Mouse (Mus musculus): Measurements from ENCODE around the gene Ifitm10. TPM values are rescaled to one million over a fixed set of nuclear protein-coding genes. Genes with fewer than 3 reads are reported as not detected.
"Not testable (repeated sequence)": the region's sequence is repeated elsewhere in the genome, so short reads cannot be mapped to it uniquely, and the experiment has no call there.

Gene Ifitm10
- total and polyA plus RNA-seq, 2 experiments from 2014 or later, result 3.9 to 4.0 TPM

DNA sequence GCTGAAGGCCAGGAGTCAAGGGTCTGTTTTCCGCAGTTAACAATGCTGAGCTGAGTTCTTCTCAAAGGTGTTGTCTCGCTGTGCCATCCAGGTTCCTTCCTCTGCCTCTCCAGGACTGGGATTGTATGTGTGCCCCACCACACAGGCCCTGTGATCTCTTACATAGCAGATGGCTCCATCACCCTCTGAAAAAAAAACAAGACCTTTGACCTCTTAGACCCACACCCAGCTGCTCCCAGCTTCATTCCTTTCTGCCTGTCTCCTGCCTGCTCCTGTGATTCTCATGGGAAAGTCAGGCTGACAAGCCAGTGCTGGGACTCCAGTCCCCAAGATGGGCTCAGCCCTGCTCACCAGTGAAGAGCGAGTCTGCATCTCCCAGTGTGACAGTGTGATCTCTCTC lies 45.0 kb downstream of the Ifitm10 start:
- H3K4me2 ChIP-seq (ENCODE audit: low read depth, low read length), result no peak overlapping the region
- no peak overlapping the region for H3K9ac ChIP-seq (replicated peaks; ENCODE audit: low read depth, low read length)
- H3K27me3 ChIP-seq (ENCODE audit: control insufficient read depth, insufficient read depth, low read length), result no peaks in the 10 kb centered on the region
- TF ChIP-seq EP300 (IDR thresholded peaks at IDR 0.05; ENCODE audit: low read depth) (no peak), CTCF (IDR thresholded peaks at IDR 0.05; ENCODE audit: low read depth) (no peak)
- WGBS, result 75% methylated on average over 3 of the region's 3 CpGs
- no peak overlapping the region for H3K27ac ChIP-seq (ENCODE audit: low read depth)
- ATAC-seq (ENCODE audit: insufficient read depth, low read depth), result no peak
- no peak overlapping the region for H3K4me3 ChIP-seq (ENCODE audit: low read depth, low read length)
- no peaks in the 10 kb centered on the region for H3K36me3 ChIP-seq (replicated peaks; ENCODE audit: control insufficient read depth, insufficient read depth, low read length)
- no peaks in the 10 kb centered on the region for H3K9me3 ChIP-seq (replicated peaks; ENCODE audit: control insufficient read depth, low read length)
- H3K4me1 ChIP-seq (ENCODE audit: control insufficient read depth, insufficient read depth), result peaks cover 20% of the 10 kb centered on the region
- no peak for DNase-seq (ENCODE audit: low spot score)

DNA sequence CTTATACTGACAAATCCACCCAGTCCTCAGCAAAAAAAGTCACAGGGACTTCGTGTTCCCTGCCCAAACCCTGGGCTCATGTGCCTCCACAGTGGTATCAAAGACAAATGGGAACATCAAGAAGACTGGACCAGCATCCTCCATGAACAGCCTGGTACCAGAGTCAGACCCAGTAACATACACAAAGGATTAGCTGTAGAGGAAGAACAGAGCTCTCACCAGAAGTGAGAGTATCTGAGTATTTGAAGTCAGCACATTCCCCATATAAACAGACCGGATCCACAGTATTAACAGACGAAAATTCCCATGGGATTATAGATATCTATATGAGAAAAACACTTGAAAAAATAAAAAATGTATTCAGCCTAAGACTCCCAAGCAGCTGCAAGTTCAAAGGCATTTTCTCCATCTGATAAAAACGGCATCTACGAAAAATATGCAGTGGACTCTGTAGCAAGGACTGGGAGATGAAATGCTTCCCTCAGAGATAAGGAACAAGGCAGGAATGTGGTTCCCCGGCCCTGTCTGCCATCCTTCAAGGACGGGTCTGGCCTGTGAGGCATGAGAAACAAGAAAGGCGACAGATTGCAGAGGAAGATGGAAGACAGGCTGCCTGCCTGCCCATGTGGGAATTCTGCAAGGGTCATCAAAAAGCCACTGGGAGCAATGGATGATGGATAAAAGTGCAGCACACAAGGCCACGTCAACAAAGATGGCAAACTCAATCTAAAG lies 46.7 kb downstream of the Ifitm10 start:
- H3K36me3 ChIP-seq (replicated peaks; ENCODE audit: control insufficient read depth, insufficient read depth, low read length), result no peaks in the 10 kb centered on the region
- no peak for DNase-seq (ENCODE audit: low spot score)
- H3K9ac ChIP-seq (replicated peaks; ENCODE audit: low read depth, low read length), result no peak overlapping the region
- peaks cover 20% of the 10 kb centered on the region for H3K4me1 ChIP-seq (ENCODE audit: control insufficient read depth, insufficient read depth)
- no peak for TF ChIP-seq CTCF (IDR thresholded peaks at IDR 0.05; ENCODE audit: low read depth)
- TF ChIP-seq EP300 (IDR thresholded peaks at IDR 0.05; ENCODE audit: low read depth), result no peak
- no peak overlapping the region for H3K27ac ChIP-seq (ENCODE audit: low read depth)
- 39% methylated on average over 9 of the region's 9 CpGs for WGBS
- no peaks in the 10 kb centered on the region for H3K27me3 ChIP-seq (ENCODE audit: control insufficient read depth, insufficient read depth, low read length)
- no peak overlapping the region for H3K4me2 ChIP-seq (ENCODE audit: low read depth, low read length)
- ATAC-seq (ENCODE audit: insufficient read depth, low read depth), result no peak
- no peak overlapping the region for H3K4me3 ChIP-seq (ENCODE audit: low read depth, low read length)
- no peaks in the 10 kb centered on the region for H3K9me3 ChIP-seq (replicated peaks; ENCODE audit: control insufficient read depth, low read length)

DNA sequence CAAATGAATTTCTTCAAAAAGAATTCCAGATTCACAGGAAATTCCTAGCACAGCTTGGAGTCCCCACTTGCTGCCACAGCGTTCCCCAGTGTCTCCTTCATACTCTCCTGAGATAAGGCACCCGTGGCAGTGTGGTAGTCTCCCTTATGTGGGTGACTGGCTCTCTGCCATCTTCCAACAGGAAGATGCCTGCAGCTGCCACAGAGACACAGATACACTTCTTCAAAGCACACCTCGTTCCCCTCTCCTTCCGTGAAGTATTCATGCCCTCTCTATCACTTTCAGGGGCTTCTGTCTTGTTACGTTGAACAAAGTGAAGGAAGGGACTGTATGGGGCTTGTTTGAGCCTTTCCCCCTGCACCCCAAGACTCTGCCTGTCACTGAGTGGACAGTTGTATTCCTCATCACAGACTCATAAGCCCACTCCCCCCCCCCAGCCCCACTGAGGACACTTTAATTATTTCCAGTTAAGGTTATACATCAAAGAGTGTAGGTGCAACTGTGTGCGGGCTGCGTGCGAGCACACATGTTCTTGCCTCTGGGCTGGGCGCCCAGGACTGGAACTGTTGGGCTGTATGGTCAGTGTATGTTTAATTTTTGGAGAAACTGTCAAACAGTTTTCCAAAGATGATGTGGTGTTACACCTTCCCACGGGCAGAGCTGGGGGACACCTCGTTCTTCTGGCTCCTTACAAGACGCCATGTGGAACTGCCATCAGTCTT lies 50.0 kb downstream of the Ifitm10 start:
- H3K9ac ChIP-seq (replicated peaks; ENCODE audit: low read depth, low read length), result no peak overlapping the region
- H3K27ac ChIP-seq (ENCODE audit: low read depth), result peak overlapping the region; percentile 4; the same call in 1 of the 2 replicates
- H3K4me3 ChIP-seq (ENCODE audit: low read depth, low read length), result no peak overlapping the region
- H3K27me3 ChIP-seq (ENCODE audit: control insufficient read depth, insufficient read depth, low read length), result no peaks in the 10 kb centered on the region
- H3K9me3 ChIP-seq (replicated peaks; ENCODE audit: control insufficient read depth, low read length), result no peaks in the 10 kb centered on the region
- no peak for DNase-seq (ENCODE audit: low spot score)
- H3K36me3 ChIP-seq (replicated peaks; ENCODE audit: control insufficient read depth, insufficient read depth, low read length), result no peaks in the 10 kb centered on the region
- H3K4me2 ChIP-seq (ENCODE audit: low read depth, low read length), result no peak overlapping the region
- WGBS, result 74% methylated on average over 12 of the region's 12 CpGs
- no peaks in the 10 kb centered on the region for H3K4me1 ChIP-seq (ENCODE audit: control insufficient read depth, insufficient read depth)
- ATAC-seq (ENCODE audit: insufficient read depth, low read depth), result no peak
- no peak for TF ChIP-seq CTCF (IDR thresholded peaks at IDR 0.05; ENCODE audit: low read depth)
- TF ChIP-seq EP300 (IDR thresholded peaks at IDR 0.05; ENCODE audit: low read depth), result no peak

DNA sequence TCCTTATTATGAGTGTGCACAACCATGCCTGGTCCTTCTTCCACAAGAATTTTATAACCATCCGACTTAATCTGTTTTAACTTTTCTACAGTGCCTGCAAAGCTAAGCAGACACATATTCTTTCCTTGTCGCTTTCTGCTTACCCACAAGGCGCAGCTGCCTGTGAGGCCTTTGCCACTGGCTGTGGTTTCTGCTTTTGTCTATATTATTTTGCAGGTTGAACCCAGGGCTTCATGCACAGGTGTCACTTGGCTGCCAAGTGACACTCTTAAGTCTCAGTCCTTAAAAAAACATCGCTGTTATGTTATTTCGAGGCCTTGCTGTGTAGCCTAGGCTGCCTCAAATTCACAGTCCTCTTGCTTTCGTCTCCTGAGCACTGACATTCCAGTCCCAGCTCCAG lies 50.9 kb downstream of the Ifitm10 start:
- TF ChIP-seq EP300 (IDR thresholded peaks at IDR 0.05; ENCODE audit: low read depth) (no peak), CTCF (IDR thresholded peaks at IDR 0.05; ENCODE audit: low read depth) (no peak)
- DNase-seq (ENCODE audit: low spot score), result no peak
- no peaks in the 10 kb centered on the region for H3K9me3 ChIP-seq (replicated peaks; ENCODE audit: control insufficient read depth, low read length)
- no peaks in the 10 kb centered on the region for H3K4me1 ChIP-seq (ENCODE audit: control insufficient read depth, insufficient read depth)
- no peak overlapping the region for H3K4me3 ChIP-seq (ENCODE audit: low read depth, low read length)
- no peak overlapping the region for H3K4me2 ChIP-seq (ENCODE audit: low read depth, low read length)
- H3K27ac ChIP-seq (ENCODE audit: low read depth), result peak overlapping the region; percentile 50; the same call in 1 of the 2 replicates
- 88% methylated on average over 6 of the region's 6 CpGs for WGBS
- H3K27me3 ChIP-seq (ENCODE audit: control insufficient read depth, insufficient read depth, low read length), result no peaks in the 10 kb centered on the region
- H3K36me3 ChIP-seq (replicated peaks; ENCODE audit: control insufficient read depth, insufficient read depth, low read length), result no peaks in the 10 kb centered on the region
- ATAC-seq (ENCODE audit: insufficient read depth, low read depth), result no peak
- H3K9ac ChIP-seq (replicated peaks; ENCODE audit: low read depth, low read length), result no peak overlapping the region

DNA sequence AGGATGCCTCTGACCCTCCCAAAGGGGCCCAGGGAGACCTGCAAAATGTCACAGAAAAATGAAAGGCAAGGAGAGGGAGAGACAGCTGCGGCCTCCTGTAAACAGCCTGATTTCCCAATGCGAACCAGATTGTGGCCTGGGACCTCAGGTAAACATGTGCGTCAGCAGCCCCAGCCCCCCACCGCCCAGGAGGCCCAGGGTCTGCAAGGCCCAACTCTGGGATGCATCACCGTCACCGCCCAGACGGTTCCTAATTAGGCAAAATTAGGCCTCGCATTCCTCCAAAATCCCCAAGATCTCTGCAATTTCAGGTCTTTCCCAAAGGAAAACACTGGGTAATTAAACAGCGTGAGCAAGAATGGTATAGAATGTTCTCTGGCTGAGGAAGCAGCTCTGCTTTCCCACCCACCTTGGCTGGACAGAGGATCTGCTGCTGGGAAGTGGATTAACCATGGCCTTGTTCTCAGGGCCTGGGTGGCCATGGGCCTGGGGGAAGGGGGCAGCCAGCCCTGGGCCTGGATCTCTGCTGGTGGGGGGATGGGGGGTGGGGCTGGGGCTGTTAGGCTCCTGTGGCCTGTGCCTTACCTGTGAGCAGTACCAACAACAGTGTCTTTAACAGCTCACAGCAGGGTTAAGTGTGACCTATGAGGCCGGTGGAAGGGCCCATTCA lies 51.8 kb downstream of the Ifitm10 start:
- not testable (repeated sequence) for H3K4me2 ChIP-seq (ENCODE audit: low read depth, low read length); DNase-seq (ENCODE audit: low spot score); H3K4me1 ChIP-seq (ENCODE audit: control insufficient read depth, insufficient read depth); H3K9me3 ChIP-seq (replicated peaks; ENCODE audit: control insufficient read depth, low read length); H3K4me3 ChIP-seq (ENCODE audit: low read depth, low read length); ATAC-seq (ENCODE audit: insufficient read depth, low read depth); H3K27me3 ChIP-seq (ENCODE audit: control insufficient read depth, insufficient read depth, low read length); H3K36me3 ChIP-seq (replicated peaks; ENCODE audit: control insufficient read depth, insufficient read depth, low read length); H3K9ac ChIP-seq (replicated peaks; ENCODE audit: low read depth, low read length)
- WGBS, result 75% methylated on average over 3 of the region's 10 CpGs
- H3K27ac ChIP-seq (ENCODE audit: low read depth), result peak overlapping the region; percentile 50; the same call in 1 of the 2 replicates

All from heart, postnatal 0 days (tissue).